Mouse (Mus musculus) heart, adult 18-20 months (tissue): Measurements from ENCODE around the gene Cpt1b. TPM values are rescaled to one million over a fixed set of nuclear protein-coding genes. Genes with fewer than 3 reads are reported as not detected.

Experiments used
- DNase-seq, 2 experiments: peaks; one replicate each; pipeline ENCODE4 v3.0.0; 2021 to 2022; ENCODE audit warnings: mixed read lengths in 1 of 2
- total RNA-seq, 2 experiments: library from RNA; stranded (reverse); gene quantifications; 2 replicates each; pipeline ENCODE4 v1.2.3; 2021

The Cpt1b gene
- total RNA-seq, 2 experiments from 2014 or later, result 559 to 601 TPM

GRCm38 (mm10) chr15:89379429-89379828, 46.2 kb downstream of the Cpt1b start:
- DNase-seq, result no peak

DNA sequence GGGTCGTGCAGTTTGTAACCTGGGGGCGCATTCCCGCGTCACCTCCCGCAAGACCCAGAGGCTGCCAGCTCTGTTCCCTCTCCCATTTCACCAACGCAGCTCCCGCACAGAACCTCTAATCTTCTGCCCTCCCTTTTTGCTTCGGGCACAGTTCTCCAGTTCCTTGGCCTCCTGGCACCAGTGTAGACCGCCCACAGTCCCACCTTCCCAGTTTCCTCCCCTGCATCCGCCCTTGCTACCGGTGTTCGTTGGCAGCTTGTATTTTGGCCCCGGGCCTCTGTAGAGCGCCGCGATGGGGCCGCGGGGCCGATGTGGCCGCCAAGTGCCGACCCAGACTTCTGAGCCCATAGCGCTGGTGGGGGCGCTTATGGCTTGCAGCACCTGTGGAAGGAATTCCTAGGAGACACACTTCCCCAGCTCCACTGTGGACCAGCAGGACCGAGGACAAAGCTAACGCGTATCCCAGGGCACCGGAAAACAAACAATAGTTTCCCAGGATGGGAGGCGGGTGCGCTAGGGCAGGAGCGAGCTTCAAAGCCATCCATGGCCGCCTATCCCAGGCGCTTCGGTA, 46.7 kb downstream of the Cpt1b start, which contains the start of gene Odf3b:
Gene Odf3b (minus strand): TSS at position 452 of the 571 bp plus-strand sequence.
- peak; percentile 72 to 74 for DNase-seq

GRCm38 (mm10) chr15:89377938-89378828, 47.5 kb downstream of the Cpt1b start:
- no peak for DNase-seq

- DNase-seq, result no peak
Measured at GRCm38 (mm10) chr15:89377362-89377761, 48.3 kb downstream of the Cpt1b start.

- DNase-seq, result no peak
Measured at GRCm38 (mm10) chr15:89376957-89377356, 48.7 kb downstream of the Cpt1b start, which contains the start of gene Tymp. Tymp (minus strand) TSS chr15:89377039.

DNA sequence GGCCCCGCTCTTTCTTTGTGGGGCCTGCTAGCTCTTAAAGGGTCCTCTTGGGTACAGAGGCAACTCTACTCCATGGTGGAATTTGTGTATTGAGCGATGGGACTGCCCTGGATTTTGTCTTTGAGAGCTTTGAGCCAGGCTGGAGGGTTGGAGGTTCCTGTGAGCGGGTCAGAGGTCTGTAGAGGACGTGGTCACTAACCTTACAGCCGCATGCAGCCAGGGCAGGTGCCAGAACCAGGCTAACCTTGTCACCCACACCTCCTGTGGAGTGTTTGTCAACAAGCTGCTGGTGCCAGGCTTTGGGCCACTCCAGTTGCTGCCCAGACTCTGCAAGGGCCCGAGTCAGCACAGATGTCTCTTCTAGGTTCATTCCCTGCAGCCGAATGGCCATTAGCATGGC, 49.6 kb downstream of the Cpt1b start:
- no peak for DNase-seq

- DNase-seq, result no peak
Measured at GRCm38 (mm10) chr15:89374801-89375534, 50.7 kb downstream of the Cpt1b start.

DNA sequence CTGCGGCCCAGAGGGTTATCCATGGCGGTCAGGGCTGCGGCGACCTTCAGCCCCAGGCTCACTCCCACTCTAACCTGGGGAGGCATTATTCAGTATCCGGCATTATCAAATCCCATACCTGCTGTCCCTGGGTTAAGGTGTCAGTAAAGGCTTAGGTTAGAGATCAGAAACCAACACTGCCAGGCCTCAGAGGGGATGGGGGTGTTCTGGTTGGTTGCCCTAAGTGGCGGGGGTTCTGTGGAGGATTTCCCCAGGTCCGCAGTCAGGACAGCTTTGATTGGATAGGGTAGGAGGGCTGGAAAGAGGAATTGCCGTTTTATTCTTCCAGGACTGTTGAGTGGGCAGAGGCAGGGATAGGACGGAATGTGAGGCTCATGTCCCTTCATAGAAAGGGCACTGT, 51.3 kb downstream of the Cpt1b start:
- DNase-seq, result no peak

DNA sequence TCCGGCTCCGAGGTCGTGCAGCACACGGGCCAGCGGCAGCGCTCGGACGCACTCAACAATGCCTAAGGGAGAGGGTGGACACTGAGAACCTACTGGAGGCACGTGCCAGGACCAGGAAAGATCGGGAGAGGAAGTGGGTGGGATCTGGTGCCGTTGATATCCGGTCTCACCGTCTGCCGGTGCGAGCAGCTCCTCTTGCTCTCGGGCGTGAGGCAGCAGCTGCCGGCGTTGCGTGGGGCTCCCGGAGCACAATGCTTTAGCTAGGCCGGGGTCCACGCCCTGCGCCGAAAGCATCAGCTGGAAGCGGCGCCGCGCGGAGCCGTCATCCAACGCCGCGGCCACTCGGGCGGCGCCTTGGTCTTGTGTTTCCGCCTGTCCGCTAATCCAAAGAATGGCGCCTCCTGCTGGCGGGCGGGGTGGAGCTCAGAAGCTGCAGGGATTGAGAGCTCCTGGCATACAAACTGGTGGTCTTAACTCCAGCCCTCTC, 51.9 kb downstream of the Cpt1b start, which contains the start of gene Sco2:
Gene Sco2 (minus strand): TSS at position 85 of the 487 bp plus-strand sequence.
- DNase-seq, result peak; percentile 92 to 97

GRCm38 (mm10) chr15:89373027-89373761, 52.5 kb downstream of the Cpt1b start:
- peak; percentile 88 to 91 for DNase-seq

GRCm38 (mm10) chr15:89372536-89372935, 53.1 kb downstream of the Cpt1b start:
- no peak for DNase-seq

DNA sequence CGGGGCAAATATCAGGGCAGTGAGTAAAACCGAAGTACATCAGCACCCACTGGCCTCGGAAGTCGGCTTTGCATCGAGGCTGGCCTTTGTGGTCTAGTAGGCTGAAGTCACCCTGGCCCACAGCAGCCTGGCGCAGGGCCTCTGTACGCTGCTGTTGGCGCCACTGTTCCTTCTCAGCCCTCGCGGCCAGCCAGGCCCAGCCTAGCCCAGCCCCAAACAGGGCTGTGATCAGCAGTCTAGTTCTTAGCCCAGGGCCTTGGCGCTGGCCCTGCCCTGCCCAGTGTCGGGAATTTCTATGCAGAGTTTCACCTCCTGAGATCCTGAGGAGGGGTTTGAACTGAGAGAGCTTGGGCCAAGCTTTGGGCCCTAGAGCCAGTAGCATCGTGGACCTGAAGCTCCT, 53.6 kb downstream of the Cpt1b start:
- DNase-seq, result no peak

Other genes with a start within 250 kb of the Cpt1b start
- 10 to 100 TPM; 76.7 to 83.5 TPM for gene Plxnb2, start 245.1 kb downstream of the Cpt1b start, total RNA-seq
- 1 to 10 TPM; 8.3 to 9.6 TPM for gene Dennd6b, start 229.4 kb downstream of the Cpt1b start, total RNA-seq
- gene Ppp6r2, start 214.3 kb downstream of the Cpt1b start, total RNA-seq, result 10 to 100 TPM; 75.1 to 76.9 TPM
- 10 to 100 TPM; 57.6 to 57.8 TPM for gene Sbf1, start 110.6 kb downstream of the Cpt1b start, total RNA-seq
- gene Adm2, start 103.1 kb downstream of the Cpt1b start, total RNA-seq, result not detected
- gene Miox, start 91.5 kb downstream of the Cpt1b start, total RNA-seq, result not detected
- 10 to 100 TPM; 25.8 to 26.1 TPM for gene Lmf2, start 70.2 kb downstream of the Cpt1b start, total RNA-seq
- gene Ncaph2, start 70.1 kb downstream of the Cpt1b start, total RNA-seq, result 10 to 100 TPM; 50.7 to 62.9 TPM
- gene Sco2, start 52.0 kb downstream of the Cpt1b start, total RNA-seq, result 10 to 100 TPM; 29.0 to 30.9 TPM
- under 1 TPM; 0.49 to 0.50 TPM for gene Tymp, start 48.8 kb downstream of the Cpt1b start, total RNA-seq
- 1 to 10 TPM in 1 of 2 experiments, under 1 TPM in 1; 0.72 to 1.7 TPM for gene Odf3b, start 46.6 kb downstream of the Cpt1b start, total RNA-seq
- gene Klhdc7b, start 40.9 kb downstream of the Cpt1b start, total RNA-seq, result not detected
- gene Syce3, start 15.4 kb downstream of the Cpt1b start, total RNA-seq, result not detected
- 1 to 10 TPM; 1.3 to 1.6 TPM for gene C730034F03Rik, start 3.7 kb upstream of the Cpt1b start, total RNA-seq
- gene Gm44502, start 3.8 kb upstream of the Cpt1b start, total RNA-seq, result 1 to 10 TPM; 4.6 to 5.0 TPM
- gene Chkb, start 4.0 kb upstream of the Cpt1b start, total RNA-seq, result 10 to 100 TPM; 44.8 to 55.0 TPM
- under 1 TPM; 0.07 to 0.33 TPM for gene Mapk8ip2, start 28.1 kb upstream of the Cpt1b start, total RNA-seq
- gene Arsa, start 51.6 kb upstream of the Cpt1b start, total RNA-seq, result 10 to 100 TPM; 12.5 to 15.2 TPM
- 10 to 100 TPM; 35.9 to 40.4 TPM for gene Shank3, start 73.8 kb upstream of the Cpt1b start, total RNA-seq
- under 1 TPM in 1 of 2 experiments, not detected in 1; 0.35 TPM for gene Acr, start 142.5 kb upstream of the Cpt1b start, total RNA-seq
- 1 to 10 TPM; 2.3 to 4.7 TPM for gene Rabl2, start 166.1 kb upstream of the Cpt1b start, total RNA-seq